Mouse (Mus musculus) adrenal gland, adult 18-20 months (tissue): ENCODE data around the gene Gm44805. TPM values are rescaled to one million over a fixed set of nuclear protein-coding genes. Genes with fewer than 3 reads are reported as not detected.
A peak's percentile ranks its signal among the peaks of the same experiment; 100 is the strongest.

Experiments
- DNase-seq, 2 experiments: peaks; one replicate each; pipeline ENCODE4 v3.0.0; 2021 to 2022; ENCODE audit warnings: low spot score in 2 of 2
- long read RNA-seq, 2 experiments: library from polyadenylated mRNA; stranded (forward); transcript quantifications; one replicate each; pipeline ENCODE4 v2.0.0; 2021
- total RNA-seq, 2 experiments: library from RNA; stranded (reverse); gene quantifications; 1 replicate in 1 of 2; 2 replicates in 1 of 2; pipeline ENCODE4 v1.2.3; 2021

Gene Gm44805
- total RNA-seq = under 1 TPM in 1 of 2 experiments, not detected in 1; 0.50 TPM
- long read RNA-seq, experiment 1 = 0 reads
- long read RNA-seq, experiment 2, transcript Gm44805-201 (5 exons, 765 nt) = major isoform, 5 of 6 reads
- long read RNA-seq, experiment 2, partial matches to known transcripts = 1 of 6 reads
- long read RNA-seq, experiment 2, other reads (novel, unspliced or antisense) = 0 of 6 reads

- DNase-seq = peak; percentile 46 to 63
Observed at GRCm38 (mm10) chr7:19681202-19681694, at the start of gene Gm44805, which contains the start of gene Apoc4. Gene Gm44805 (minus strand): TSS chr7:19681423. Gene Apoc4 (minus strand): TSS chr7:19681479.

DNA sequence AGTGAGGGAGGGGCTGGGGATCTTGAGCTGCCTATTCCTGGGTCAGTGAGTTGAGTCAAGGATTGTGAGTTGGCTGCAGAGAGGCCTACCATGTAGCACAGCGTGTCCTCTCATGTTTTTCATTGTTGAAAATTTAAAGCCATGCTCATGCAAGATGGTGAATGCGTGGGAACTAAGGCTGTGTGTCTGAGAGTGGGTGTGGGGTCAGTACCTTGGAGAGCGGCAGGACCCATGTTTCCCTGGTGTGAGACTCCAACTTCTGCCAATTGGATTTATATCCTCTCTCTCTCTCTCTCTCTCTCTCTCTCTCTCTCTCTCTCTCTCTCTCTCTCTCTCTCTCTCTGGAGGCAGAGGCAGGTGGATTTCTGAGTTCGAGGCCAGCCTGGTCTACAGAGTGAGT, 45.3 kb upstream of the Gm44805 start:
- no peak for DNase-seq

GRCm38 (mm10) chr7:19724167-19724566, 42.9 kb upstream of the Gm44805 start:
- no peak for DNase-seq

GRCm38 (mm10) chr7:19722754-19723195, 41.6 kb upstream of the Gm44805 start:
- DNase-seq = no peak

DNA sequence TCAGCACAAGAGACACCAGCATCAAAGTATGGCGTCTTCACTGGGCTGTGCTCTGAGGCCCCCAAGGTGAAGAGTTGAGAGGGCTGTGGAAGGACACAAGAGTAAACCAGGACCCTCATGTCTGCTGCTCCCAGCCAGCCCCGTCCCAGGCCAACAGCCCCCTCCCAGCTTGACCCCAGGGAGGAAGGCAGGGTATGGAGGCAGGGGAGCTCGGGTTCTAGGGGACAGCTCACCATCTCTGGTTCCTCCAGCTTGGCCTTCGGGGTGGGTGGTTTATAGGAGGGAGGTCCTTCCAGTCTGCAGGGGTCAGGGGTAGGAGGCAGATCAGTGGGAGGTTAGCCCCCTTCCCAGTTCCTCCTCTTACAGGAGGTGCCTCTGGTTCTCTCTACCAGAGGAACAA, 38.0 kb upstream of the Gm44805 start:
- no peak for DNase-seq

GRCm38 (mm10) chr7:19718297-19718952, 37.2 kb upstream of the Gm44805 start:
- no peak for DNase-seq

DNA sequence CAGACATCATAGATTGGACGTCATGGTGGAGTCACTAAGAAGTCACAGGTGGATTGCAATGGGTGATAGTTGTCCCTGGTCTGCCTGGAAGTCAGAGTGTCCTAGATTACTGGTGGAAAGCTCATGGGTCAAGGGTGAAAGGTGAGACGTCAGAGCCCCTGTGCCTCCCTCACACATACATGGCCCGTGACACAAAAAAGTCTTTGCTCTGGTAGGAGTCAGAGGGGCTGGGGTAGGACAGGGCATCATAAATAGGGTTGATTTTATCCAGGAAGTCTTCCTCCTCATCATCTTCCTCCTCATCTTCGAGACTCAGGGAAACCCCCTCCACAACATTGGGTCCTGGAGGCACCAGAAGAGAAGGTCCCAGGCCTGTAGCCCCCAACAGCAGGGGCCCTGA, 36.1 kb upstream of the Gm44805 start:
- no peak for DNase-seq

DNA sequence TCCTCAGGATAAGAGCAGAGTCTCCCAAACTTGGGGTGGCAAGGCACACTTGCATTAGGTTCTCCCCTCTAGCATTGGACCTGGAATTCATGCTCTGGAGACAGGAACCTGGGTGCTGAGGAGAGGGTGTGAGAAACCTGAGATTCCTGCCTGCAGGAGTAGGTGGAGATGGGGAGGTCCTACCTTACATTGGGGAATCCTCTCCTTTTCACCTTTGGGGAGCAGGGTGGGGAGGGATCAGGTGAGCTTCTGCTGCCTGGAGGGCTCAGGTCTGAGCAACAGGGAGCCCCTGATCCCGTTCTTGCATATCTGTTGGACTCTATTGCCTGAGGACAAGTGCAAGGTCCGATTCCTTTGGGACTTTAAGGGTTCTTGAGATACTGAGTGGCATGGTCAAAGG, 35.6 kb upstream of the Gm44805 start:
- no peak for DNase-seq

DNA sequence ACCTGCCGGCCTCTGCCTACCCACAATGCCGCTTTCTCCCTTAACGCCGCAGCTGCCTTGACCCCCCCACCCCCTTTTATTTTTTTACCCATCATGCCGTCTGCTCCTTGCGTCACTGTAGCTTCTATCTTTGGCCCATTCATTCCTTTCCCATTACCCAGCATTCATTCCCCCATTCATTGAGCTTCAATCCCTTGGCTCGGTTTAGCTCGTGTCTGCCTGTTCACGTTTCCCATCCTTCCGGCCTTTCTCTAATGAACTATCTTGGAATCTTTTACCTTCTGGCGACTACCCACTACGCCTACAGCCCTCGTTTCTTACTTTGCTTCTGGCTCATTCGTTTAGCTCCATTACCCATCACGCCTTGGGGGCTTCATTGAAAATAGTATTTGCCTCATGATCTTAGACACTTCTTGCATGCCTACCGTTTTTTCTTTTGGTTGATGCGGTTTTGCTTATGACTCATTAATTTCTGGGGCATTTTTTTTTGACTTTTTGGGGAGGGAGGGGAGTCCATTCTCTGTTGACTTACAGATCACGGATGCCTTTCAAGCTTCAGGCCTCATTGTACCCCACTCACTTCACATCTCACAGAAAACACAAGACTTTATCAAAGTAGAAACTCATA, 34.9 kb upstream of the Gm44805 start:
- DNase-seq = no peak

DNA sequence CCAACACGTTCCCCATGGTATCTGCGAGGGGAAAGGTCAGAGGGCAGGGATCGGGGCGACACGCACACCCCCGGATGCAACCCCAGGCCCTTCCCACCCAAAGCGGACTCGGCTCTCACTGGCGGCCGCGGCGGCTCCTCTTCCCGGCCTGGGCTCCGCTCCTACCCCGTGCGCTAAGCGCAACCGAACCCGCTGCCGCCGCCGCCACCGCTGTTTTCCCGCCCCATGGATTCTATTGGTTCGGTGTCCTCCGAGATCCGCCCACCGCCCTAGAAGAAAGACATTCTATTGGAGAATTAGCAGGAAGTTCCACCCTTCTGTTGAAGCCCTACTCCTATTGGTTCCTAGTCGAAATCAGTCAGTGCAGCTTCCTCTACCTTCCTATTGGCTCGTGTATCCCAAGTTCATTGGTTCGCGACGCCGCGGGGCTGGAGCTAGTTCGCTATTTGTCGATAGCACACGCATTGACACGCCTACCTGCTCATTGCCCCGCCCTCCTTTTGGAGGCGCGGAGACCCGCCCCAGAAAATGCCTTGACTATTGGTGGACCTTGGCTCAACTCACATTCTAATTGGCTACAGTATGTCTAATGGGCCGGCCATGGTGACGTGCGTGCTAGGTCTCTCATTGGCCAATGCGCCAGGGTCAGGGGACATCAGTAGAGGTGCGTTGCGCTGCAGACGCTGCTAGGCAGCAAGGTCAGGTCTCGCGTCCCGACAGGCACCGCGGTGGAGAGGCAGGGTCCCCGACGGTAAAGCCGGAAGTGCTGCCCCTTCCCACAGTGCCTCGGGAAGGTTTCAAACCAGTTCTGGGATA, 34.2 kb upstream of the Gm44805 start, which contains the start of gene Tomm40:
Gene Tomm40, minus strand, starts transcription at position 200 of the 816 bp plus-strand sequence.
- DNase-seq = peak; percentile 89 to 91

- peak in 1 of 2 experiments; percentile 55 for DNase-seq
Observed at GRCm38 (mm10) chr7:19714836-19715235, 33.6 kb upstream of the Gm44805 start.

DNA sequence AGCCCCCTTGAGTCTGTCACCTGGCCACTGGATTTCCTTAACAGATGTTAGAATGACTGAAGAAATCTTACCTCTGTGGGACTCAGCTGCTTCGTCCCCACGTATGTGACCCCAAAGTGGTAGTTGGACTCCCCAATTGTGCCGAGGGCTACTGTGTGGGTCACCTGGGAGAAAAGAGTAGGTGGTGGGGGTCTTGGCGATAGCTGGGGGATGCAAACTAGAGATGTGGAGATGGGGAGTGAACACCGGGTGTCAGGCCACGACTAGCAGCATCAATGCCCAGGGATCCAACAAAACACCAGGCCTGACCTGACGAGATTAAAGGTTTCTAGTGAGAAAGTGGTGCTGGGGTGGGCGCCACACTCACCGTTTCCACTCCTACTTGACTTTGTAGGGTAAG, 32.4 kb upstream of the Gm44805 start:
- DNase-seq = no peak

DNA sequence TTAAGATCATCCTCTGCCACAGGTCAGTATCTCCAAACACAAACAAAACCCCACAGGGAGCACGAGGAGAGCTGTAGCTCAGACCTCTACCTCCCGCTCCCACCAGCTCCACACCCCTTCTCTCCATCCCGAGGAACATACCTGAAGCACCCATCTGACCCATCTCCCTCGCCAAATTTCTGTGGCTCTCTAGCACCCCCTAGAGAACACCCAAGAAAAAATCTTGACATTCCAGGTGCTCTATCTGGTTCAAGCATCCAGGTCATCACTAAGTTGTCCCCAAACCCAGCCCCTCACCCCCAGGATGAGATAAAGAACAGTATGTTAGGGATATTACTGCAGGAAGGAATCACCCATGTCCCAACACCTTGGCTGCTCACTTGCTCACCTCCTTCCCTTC, 32.0 kb upstream of the Gm44805 start:
- DNase-seq = no peak

DNA sequence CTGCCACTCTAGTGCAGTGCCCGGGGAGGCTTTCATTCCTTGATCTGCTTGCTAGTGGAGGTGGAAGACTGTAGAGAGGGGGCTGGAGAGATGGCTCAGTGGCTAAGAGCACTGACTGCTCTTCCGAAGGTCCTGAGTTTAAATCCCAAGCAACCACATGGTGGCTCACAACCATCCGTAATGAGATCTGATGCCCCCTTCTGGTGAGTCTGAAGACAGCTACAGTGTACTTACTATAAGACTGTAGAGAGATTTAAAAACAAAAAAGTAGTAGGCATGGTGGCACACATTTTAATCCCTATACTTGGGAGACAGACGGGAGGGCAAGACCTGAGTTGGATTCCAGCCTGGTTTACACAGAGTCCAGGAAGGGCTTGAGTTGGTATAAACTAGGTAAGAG, 31.2 kb upstream of the Gm44805 start:
- no peak for DNase-seq

GRCm38 (mm10) chr7:19710650-19711049, 29.4 kb upstream of the Gm44805 start:
- no peak for DNase-seq

- DNase-seq = no peak
Observed at GRCm38 (mm10) chr7:19705271-19705670, 24.0 kb upstream of the Gm44805 start.

GRCm38 (mm10) chr7:19704475-19704874, 23.3 kb upstream of the Gm44805 start:
- no peak for DNase-seq

GRCm38 (mm10) chr7:19702859-19703555, 21.8 kb upstream of the Gm44805 start:
- no peak for DNase-seq

DNA sequence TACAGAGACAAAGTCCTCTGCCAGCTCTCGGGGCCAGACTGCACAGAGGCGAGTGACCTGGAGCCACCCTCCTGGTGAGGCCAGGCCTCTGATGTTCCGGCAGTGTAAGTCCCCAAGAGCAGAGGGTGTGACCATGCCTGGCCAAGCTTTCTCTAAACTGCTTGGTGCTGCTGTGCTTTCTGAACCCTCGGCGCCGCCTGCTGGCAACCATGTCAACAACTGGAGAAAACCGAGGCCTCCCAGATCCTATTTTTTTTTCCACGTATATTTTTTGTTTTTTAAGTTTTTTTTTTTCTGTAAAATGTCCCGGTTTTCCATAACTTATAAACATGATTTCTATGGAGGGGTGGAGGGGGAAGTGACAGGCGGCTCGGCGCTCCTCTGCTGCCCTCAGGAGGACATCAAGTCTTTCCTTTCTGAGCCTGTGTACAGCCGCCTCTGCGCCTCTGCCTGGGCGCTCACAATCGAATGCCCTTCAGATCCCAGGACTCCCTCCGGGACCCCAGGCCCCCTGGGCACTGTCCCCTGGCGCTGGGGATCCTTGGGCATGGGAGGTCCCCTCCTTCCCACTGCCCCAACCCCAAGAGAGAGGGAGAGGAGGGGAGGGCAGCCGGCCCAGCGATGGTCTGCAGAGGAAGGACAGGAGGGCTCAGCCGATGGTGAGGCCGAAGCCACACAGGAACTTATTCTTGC, 20.0 kb upstream of the Gm44805 start:
- peak in 1 of 2 experiments; percentile 74 for DNase-seq
